Mouse (Mus musculus): ENCODE measurements around the gene Krt23. TPM values are rescaled to one million over a fixed set of nuclear protein-coding genes. Genes with fewer than 3 reads are reported as not detected.

Krt23 gene
- 0.19 TPM in 1 of 2 replicates, not detected in the other for polyA plus RNA-seq (2015; fragmentation: Nextera tagmentation; extraction: Ambion mirVana)

DNA sequence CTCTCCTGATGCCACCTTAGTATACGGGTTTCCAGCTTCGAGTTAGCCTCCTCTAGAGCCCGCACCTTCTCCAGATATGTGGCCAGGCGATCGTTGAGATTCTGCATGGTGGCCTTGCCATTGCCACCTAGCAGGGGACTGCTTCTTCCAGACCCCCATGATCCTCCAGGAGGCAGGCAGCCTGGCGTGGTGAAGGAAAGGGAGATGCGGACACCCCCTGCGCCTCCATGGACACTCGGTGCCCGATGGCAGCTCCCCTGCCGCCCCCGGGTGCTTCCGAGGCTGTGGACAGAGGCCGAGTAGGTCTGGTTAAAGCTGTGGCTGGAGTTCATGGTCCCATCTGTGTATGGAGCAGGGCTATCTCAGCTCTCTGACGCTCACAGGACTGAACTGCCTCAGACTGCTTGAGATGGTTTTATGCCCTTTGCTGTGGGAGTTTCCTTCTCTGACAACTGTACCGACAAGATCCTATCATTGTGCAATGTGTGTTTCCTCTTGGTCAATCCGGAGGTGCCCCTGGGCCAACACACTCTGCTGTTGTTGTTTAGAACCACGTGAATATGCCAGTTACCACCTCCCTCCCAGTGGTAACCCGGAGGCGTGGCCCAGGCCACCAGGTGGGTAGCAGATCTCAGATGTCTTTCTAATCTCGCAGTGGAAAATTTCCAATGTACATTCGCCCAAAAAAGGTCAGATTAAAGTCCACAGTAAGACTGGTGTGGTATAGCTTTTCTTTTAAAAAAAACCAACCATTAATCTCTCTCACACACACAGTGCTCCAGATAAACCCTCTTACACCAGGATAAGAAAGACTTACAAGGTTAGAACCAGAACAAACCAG, at the start of gene Krt23:
Gene Krt23, minus strand, starts transcription at position 405 of the 841 bp plus-strand sequence.
- no peaks in the 10 kb centered on the region for H3K4me1 ChIP-seq (replicated peaks)
- no peaks in the 10 kb centered on the region for H3K9me3 ChIP-seq
- no peaks in the 10 kb centered on the region for H3K36me3 ChIP-seq
- H3K4me3 ChIP-seq: no peak within 1 kb of the TSS
- no peak within 1 kb of the TSS for H3K4me2 ChIP-seq
- H3K27me3 ChIP-seq: no peaks in the 10 kb centered on the region
- ATAC-seq (ENCODE audit: low read depth): no peak
- no peak within 1 kb of the TSS for H3K27ac ChIP-seq (replicated peaks)
- WGBS: 84% methylated on average over 22 of the region's 22 CpGs
- no peak within 1 kb of the TSS for H3K9ac ChIP-seq

GRCm38 (mm10) chr11:99539721-99540120, 46.8 kb upstream of the Krt23 start:
- Histone ChIP-seq H3K4me2 (no peak overlapping the region), H3K9me3 (no peaks in the 10 kb centered on the region), H3K9ac (no peak overlapping the region), H3K4me1 (replicated peaks) (no peaks in the 10 kb centered on the region), H3K27ac (replicated peaks) (no peak overlapping the region), H3K4me3 (no peak overlapping the region), H3K27me3 (no peaks in the 10 kb centered on the region; the same call in 1 of the 2 replicates), H3K36me3 (no peaks in the 10 kb centered on the region)
- WGBS: 63% methylated on average over 9 of the region's 9 CpGs
- no peak for ATAC-seq (ENCODE audit: low read depth)

DNA sequence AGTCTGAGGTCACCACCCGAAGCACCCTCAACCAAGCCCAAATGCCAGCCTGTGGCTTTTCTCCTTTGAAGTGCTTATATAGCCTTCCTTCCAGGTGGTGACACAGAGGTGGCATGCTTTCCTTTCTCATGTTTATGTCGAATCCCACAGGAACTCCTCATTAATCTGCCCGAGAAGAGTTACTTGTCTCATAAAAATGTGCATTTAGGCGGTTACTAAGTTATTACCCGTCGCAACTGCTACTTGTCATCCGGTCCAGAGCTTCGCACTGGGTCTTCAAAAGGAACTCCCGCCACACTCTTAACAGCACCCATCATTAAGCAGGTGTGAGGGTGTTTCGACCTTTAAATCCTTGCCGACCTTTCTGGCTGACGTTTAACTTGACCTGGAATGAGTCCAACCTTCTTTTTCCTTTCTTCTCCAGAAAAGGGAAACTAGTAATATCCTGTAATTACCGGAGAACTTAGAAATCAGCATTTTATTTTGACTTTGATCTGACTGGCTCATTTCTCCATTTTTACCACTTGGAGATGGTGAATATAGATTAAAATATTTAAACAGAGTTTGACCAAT, 28.4 kb upstream of the Krt23 start, which contains the start of gene Krt39:
Gene Krt39, minus strand, starts transcription at position 51 of the 573 bp plus-strand sequence.
- H3K9ac ChIP-seq: no peak within 1 kb of the TSS
- H3K36me3 ChIP-seq: no peaks in the 10 kb centered on the region
- H3K4me2 ChIP-seq: no peak within 1 kb of the TSS
- H3K27me3 ChIP-seq: no peaks in the 10 kb centered on the region
- WGBS: 81% methylated on average over 13 of the region's 13 CpGs
- H3K4me1 ChIP-seq (replicated peaks): no peaks in the 10 kb centered on the region
- no peak for ATAC-seq (ENCODE audit: low read depth)
- no peaks in the 10 kb centered on the region for H3K9me3 ChIP-seq
- H3K4me3 ChIP-seq: no peak within 1 kb of the TSS
- H3K27ac ChIP-seq (replicated peaks): no peak within 1 kb of the TSS

GRCm38 (mm10) chr11:99514098-99514497, 21.2 kb upstream of the Krt23 start:
- WGBS: 90% methylated on average over 8 of the region's 8 CpGs
- Histone ChIP-seq H3K36me3 (no peaks in the 10 kb centered on the region), H3K9ac (no peak overlapping the region), H3K4me3 (no peak overlapping the region), H3K9me3 (no peaks in the 10 kb centered on the region), H3K4me2 (no peak overlapping the region), H3K4me1 (replicated peaks) (no peaks in the 10 kb centered on the region), H3K27ac (replicated peaks) (no peak overlapping the region), H3K27me3 (no peaks in the 10 kb centered on the region)
- ATAC-seq (ENCODE audit: low read depth): no peak

- ATAC-seq (ENCODE audit: low read depth): no peak
- H3K27ac ChIP-seq (replicated peaks): no peak overlapping the region
- no peaks in the 10 kb centered on the region for H3K27me3 ChIP-seq
- H3K9me3 ChIP-seq: no peaks in the 10 kb centered on the region
- H3K4me3 ChIP-seq: no peak overlapping the region
- H3K9ac ChIP-seq: no peak overlapping the region
- no peaks in the 10 kb centered on the region for H3K36me3 ChIP-seq
- WGBS: 87% methylated on average over 9 of the region's 9 CpGs
- no peaks in the 10 kb centered on the region for H3K4me1 ChIP-seq (replicated peaks)
- H3K4me2 ChIP-seq: no peak overlapping the region
Measured at GRCm38 (mm10) chr11:99500095-99500805, 7.3 kb upstream of the Krt23 start.

- H3K9ac ChIP-seq: no peak overlapping the region
- no peaks in the 10 kb centered on the region for H3K36me3 ChIP-seq
- no peak overlapping the region for H3K4me3 ChIP-seq
- no peaks in the 10 kb centered on the region for H3K27me3 ChIP-seq
- H3K27ac ChIP-seq (replicated peaks): no peak overlapping the region
- no peaks in the 10 kb centered on the region for H3K9me3 ChIP-seq
- WGBS: 83% methylated on average over 4 of the region's 4 CpGs
- no peaks in the 10 kb centered on the region for H3K4me1 ChIP-seq (replicated peaks)
- H3K4me2 ChIP-seq: no peak overlapping the region
- no peak for ATAC-seq (ENCODE audit: low read depth)
Measured at GRCm38 (mm10) chr11:99496460-99496859, 3.5 kb upstream of the Krt23 start.

DNA sequence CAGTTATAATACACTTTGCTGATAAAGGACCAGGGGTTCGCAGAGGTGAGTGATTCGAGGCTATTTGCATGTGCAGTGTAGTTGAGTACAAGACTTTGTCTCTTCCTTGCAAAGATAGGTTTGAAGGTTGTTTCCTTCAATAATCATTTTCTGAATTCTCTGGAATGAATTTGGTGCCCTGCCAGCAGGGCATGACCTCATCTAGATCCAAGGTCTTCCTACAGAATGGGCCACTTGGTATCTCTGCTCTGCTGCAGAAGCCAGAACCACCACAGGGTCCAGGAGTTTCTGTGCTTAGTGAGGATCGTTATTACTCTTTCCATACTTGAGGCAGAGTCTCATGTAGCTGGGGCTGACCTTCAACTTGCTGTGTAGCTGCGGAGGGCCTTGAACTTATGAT, 1.8 kb upstream of the Krt23 start:
- no peaks in the 10 kb centered on the region for H3K4me1 ChIP-seq (replicated peaks)
- no peak overlapping the region for H3K4me2 ChIP-seq
- no peaks in the 10 kb centered on the region for H3K9me3 ChIP-seq
- H3K36me3 ChIP-seq: no peaks in the 10 kb centered on the region
- H3K4me3 ChIP-seq: no peak overlapping the region
- no peak for ATAC-seq (ENCODE audit: low read depth)
- no peak overlapping the region for H3K27ac ChIP-seq (replicated peaks)
- no peak overlapping the region for H3K9ac ChIP-seq
- WGBS: 92% methylated on average over 4 of the region's 4 CpGs
- no peaks in the 10 kb centered on the region for H3K27me3 ChIP-seq

- H3K4me3 ChIP-seq: no peak overlapping the region
- H3K27ac ChIP-seq (replicated peaks): no peak overlapping the region
- ATAC-seq (ENCODE audit: low read depth): no peak
- WGBS: 33% methylated on average over 5 of the region's 5 CpGs
- no peak overlapping the region for H3K9ac ChIP-seq
- H3K4me2 ChIP-seq: no peak overlapping the region
- H3K4me1 ChIP-seq (replicated peaks): no peaks in the 10 kb centered on the region
- H3K9me3 ChIP-seq: no peaks in the 10 kb centered on the region
- H3K27me3 ChIP-seq: no peaks in the 10 kb centered on the region
- no peaks in the 10 kb centered on the region for H3K36me3 ChIP-seq
Measured at GRCm38 (mm10) chr11:99493574-99493850, 575 bp upstream of the Krt23 start.

DNA sequence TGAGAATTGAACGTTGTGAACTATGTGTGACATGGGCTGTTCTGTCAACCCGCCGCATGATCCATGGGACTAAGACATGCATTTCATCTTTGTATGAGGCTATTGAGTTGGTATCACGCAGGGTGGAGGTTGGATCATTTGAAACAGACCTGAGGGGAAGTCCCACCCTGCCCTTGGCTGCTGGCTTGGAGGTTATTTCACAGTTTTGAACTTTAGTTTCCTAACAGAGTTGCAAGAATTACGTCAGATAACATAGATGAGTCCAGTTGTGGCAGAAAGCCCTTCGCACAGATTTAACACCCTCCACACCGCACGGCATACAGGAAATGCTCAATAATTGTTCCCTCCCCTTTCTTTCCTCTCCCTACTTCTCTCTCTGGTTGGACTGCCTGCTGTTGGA, 1.9 kb downstream of the Krt23 start:
- Histone ChIP-seq H3K4me1 (replicated peaks) (no peaks in the 10 kb centered on the region), H3K4me2 (no peak overlapping the region), H3K27me3 (no peaks in the 10 kb centered on the region), H3K4me3 (no peak overlapping the region), H3K27ac (replicated peaks) (no peak overlapping the region), H3K9ac (no peak overlapping the region), H3K36me3 (no peaks in the 10 kb centered on the region), H3K9me3 (no peaks in the 10 kb centered on the region)
- no peak for ATAC-seq (ENCODE audit: low read depth)
- 88% methylated on average over 8 of the region's 8 CpGs for WGBS

- no peaks in the 10 kb centered on the region for H3K4me1 ChIP-seq (replicated peaks)
- H3K4me3 ChIP-seq: no peak overlapping the region
- H3K27me3 ChIP-seq: no peaks in the 10 kb centered on the region
- ATAC-seq (ENCODE audit: low read depth): no peak
- no peak overlapping the region for H3K9ac ChIP-seq
- no peak overlapping the region for H3K4me2 ChIP-seq
- 77% methylated on average over 4 of the region's 4 CpGs for WGBS
- no peak overlapping the region for H3K27ac ChIP-seq (replicated peaks)
- no peaks in the 10 kb centered on the region for H3K9me3 ChIP-seq
- no peaks in the 10 kb centered on the region for H3K36me3 ChIP-seq
Measured at GRCm38 (mm10) chr11:99490624-99491023, 2.3 kb downstream of the Krt23 start.

GRCm38 (mm10) chr11:99489233-99489632, 3.7 kb downstream of the Krt23 start:
- Histone ChIP-seq H3K4me3 (no peak overlapping the region), H3K4me1 (replicated peaks) (no peaks in the 10 kb centered on the region), H3K36me3 (no peaks in the 10 kb centered on the region), H3K9me3 (no peaks in the 10 kb centered on the region), H3K27ac (replicated peaks) (no peak overlapping the region), H3K27me3 (no peaks in the 10 kb centered on the region), H3K9ac (no peak overlapping the region), H3K4me2 (no peak overlapping the region)
- WGBS: 57% methylated on average over 3 of the region's 3 CpGs
- ATAC-seq (ENCODE audit: low read depth): no peak

- Histone ChIP-seq H3K9me3 (no peaks in the 10 kb centered on the region), H3K4me1 (replicated peaks) (no peaks in the 10 kb centered on the region), H3K36me3 (no peaks in the 10 kb centered on the region), H3K4me2 (no peak overlapping the region), H3K9ac (no peak overlapping the region), H3K4me3 (no peak overlapping the region), H3K27me3 (no peaks in the 10 kb centered on the region), H3K27ac (replicated peaks) (no peak overlapping the region)
- no peak for ATAC-seq (ENCODE audit: low read depth)
- WGBS: 82% methylated on average over 3 of the region's 3 CpGs
Measured at GRCm38 (mm10) chr11:99474981-99475380, 18.0 kb downstream of the Krt23 start.
